Mouse (Mus musculus): ENCODE data around the gene Tsga13. TPM values are rescaled to one million over a fixed set of nuclear protein-coding genes. Genes with fewer than 3 reads are reported as not detected.

The Tsga13 gene
- not detected for total RNA-seq (2022)

DNA sequence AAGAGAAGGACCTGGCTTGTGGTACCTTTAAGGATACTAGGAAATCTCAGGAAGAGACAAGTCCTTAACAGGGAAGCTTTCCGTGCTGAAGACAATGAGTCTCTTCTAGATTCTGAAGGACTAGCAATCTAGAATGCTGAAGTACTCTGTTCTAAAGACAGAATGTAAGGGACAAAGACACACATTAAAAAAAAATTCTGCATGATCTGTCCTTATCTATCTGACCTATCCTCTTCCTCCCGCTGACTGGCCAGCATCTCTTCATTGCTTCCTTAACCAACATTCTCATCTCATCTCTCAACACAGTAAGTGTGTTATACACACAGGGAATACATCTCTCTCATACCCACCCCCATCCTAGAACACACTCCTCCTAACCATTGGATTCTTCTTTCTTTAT, at the start of gene Tsga13:
TSS of gene Tsga13 (minus strand) at position 101 of the 400 bp plus-strand sequence.
- no peak for DNase-seq (ENCODE audit: low spot score in 2 of 2)

DNA sequence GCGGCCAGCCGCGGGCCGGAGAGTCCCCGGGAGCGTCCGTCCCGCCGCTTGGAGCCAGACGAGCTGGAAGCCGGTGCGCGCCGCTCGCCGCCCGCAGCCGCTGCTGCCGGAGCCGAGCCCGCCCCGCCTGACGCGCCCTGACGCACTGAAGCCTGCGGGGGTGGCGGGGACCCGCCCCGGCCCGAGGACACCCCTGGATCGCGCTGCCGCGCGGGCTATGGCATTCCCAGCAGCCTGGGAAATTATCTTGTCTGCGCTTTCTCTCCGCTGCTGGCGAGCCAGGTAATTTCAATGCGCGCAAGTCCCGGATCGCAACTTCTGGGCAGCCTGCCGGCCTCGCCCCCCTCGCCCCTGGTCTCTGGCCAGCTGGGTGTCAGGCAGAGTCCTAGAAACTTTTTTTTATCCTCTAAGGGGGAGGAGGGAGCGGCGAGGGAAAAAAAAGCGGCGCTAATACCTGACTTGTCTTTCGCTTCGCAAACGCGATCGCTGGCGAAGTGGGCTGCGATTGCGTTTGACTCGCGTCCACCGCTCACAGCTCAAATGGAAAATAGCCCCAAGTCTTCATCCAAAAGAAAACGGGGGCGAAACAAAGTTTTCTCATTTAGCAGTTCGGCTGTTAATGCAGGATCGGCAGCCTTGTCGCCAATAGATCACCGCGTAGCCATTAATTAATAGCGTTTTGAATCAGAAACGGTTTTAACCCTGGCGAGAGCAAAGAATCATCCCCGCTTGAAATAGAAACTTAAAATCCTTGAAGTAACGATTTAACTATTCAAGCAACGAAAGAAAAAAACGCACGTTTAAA, 43.6 kb upstream of the Tsga13 start, which contains the start of gene Klf14:
TSS of gene Klf14 (minus strand) at position 343 of the 805 bp plus-strand sequence.
- DNase-seq (ENCODE audit: low spot score in 2 of 2), result no peak

DNA sequence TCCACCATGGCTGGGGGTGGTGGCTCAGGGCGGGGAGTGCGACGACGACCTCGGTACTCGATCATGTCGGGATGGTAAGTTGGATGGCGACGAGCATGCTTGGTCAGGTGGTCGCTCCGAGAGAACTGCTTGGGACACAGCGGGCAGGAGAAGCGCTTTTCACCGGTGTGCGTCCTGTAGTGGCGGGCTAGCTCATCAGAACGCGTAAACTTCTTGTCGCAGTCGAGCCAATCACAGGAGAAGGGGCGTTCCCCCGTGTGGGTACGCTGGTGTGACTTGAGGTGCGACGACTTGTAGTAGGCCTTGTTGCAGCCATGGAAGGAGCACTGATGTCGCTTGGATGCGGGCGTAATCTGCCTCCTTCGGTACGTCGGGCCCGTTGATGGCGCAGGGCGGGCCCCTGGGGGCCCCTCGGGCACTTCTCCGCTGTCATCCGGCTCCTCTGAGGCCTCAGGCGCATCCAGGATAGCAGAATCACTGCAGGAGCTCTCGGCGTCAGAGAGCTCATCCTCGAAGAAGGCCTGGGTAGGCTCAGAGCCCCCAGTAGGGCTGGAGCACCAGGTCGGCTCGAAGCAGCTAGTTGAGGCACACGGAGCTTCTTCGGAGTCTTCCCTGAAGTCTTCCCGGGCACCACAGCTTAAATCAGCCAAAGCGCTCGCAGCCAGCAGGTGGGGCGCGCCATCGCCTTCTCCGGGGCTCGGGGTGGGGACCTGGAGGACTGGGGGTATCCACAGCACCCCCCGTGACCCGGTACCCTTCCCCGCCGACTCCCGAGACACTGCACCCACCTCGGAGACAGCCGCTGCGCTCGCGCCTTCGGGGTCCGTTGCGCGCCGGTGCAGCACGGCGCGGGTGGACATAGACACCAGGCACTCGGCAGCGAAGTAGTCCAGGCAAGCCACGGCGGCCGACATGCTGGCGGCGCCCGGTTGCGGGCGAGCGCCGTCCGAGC, 42.7 kb upstream of the Tsga13 start:
- no peak for DNase-seq (ENCODE audit: low spot score in 2 of 2)

DNA sequence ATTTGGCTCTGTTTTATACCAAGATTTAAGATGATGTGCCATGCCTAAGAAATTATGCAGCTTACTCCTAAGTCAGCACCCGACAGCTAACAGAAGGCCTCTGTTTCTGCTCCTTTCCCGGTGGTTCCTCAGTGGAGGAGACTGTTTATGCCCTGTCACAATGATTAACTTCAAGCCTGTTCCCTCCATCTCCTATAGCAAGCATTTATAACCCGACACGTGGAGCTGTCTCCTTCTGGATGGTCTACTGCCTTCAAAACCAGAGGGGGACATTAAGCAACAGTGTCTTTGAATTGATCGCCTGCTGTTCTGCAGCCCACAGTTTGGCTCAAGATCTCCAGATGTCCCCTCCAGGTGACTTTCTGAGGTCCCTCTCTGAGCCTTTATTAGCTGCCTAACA, 23.9 kb upstream of the Tsga13 start:
- no peak for DNase-seq (ENCODE audit: low spot score in 2 of 2)

DNA sequence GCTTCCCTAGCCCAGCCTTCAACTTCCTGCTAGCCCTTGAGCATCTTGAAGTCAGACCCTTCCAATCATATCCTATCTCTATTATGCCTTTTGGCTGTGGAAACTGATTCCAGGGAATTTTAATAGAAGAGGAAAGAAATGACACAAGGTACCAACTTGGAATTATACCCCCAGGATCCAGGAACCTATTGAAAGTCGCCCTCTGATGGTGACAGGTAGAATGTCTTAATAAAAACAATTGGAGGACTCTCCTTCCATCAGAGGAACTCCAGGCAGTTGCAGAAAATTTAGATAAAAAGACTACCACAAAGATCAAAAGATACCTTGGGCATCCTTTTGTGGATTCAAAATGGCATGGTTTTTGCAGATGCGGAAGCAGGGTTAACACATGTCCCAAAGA, 7.4 kb upstream of the Tsga13 start:
- DNase-seq (ENCODE audit: low spot score in 2 of 2), result no peak

DNA sequence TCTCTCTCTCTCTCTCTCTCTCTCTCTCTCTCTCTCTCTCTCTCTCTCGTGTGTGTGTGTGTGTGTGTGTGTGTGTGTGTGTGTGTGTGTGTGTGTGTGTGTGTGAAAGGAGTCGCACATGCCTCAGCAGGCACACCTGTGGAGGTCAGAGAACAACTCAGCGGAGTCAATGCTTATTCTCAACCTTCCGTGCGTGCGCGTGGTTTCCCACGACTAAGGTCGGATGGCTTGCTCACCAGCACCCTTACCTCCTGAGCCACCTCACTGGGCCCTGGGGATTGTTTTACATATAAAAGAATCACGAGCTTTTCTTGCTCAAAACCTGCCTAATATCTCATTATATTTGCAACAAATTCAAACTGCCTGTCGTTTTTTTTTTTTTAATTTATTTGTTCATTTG, 6.5 kb upstream of the Tsga13 start:
- DNase-seq (ENCODE audit: low spot score in 2 of 2), result no peak

DNA sequence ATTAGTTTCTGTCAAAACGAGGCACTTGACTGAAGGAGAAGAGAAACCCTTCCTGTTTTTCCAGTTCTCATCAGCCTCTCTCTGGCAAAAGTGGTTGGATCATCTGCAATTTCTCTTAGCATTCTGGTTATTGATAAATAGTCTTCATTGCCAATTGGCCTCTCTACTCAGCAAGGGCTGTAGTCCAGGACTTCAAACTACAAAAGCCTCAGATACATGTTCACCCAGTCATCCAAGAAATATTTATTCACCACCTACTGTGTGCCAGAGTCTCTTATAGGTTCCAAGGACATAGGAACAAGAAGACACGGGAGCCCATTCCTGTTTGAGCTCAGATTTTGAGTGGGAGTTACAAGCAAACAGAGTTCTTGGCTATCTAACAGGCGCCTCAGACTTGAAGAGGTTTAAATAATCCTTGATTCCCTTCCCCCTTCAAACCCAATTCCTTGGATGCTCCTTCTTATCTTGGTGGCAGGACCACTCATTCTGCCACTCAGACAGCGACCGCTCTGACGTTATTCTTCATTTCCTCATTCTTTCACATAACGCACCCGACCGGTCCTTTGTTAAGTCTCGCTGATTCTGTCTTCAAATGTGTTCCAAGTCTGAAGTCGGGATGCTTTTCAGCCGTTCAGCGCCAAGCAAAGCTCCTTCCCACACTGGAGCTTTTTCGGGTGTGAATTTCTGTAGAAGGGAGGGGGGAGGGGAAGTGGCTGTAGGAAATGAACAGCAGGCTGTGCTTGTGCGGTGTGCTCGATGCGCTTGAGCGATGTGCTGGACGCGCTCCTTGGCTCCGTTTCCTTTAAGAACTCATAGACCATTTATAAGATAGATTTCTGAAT, 5.7 kb upstream of the Tsga13 start:
- DNase-seq (ENCODE audit: low spot score in 2 of 2), result peak in 1 of 2 experiments; percentile 24

DNA sequence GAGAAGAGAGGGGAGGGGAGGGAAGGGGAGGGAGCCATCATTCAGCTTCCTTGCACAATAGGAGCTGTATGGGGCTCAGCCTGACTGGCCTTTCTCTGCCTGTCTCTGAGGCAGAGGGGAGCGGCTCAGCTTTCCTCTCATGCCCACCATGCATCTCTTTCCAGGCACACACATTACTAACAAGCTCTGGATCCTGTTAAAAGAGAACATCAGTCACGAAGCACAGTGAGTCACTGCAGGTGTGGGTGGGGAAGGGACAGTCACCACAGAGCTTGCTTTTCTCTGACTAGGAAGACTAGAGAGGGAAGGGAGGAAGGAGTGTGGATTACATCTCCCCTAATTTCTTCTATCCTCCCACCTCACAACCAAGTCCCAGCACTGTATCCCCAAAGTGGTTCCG, 7.4 kb downstream of the Tsga13 start:
- DNase-seq (ENCODE audit: low spot score in 2 of 2), result peak; percentile 32 to 84

DNA sequence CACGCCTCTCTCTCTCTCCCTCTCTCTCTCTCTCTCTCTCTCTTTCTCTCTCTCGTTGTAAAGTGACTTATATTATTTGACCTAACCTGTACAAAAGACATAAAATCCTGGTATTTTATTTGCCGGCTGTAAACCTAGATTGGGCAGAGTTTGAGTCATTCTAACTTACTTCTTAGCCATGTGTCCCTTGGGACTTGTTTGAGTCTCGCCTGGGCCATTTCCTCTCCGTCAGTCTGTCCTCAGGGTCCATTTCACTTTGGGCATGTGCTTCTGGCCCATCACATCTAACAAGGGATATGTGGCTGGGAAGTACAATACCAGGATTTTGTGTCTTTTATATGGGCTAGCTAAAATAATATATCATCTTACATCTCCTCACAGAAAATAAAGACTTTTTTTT, 10.5 kb downstream of the Tsga13 start:
- no peak for DNase-seq (ENCODE audit: low spot score in 2 of 2)

DNA sequence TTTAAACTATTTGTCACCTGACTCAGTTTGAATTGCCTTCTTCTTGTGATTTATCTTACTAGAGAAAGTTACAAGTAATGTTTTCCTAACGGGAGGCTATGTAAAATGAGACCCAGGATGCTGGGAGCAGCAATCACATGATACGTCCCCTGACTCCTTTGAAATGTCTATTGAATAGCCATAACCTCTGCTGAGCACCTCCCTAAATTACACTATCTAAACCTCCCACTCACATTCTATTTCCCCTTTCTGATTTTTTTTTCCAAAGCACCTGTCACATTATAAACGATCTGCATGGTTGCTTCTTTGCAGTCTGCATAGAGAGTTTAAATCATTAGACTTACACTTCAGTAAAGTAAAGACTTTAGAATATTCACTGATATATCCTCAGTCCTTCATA, 11.3 kb downstream of the Tsga13 start:
- DNase-seq (ENCODE audit: low spot score in 2 of 2), result no peak

DNA sequence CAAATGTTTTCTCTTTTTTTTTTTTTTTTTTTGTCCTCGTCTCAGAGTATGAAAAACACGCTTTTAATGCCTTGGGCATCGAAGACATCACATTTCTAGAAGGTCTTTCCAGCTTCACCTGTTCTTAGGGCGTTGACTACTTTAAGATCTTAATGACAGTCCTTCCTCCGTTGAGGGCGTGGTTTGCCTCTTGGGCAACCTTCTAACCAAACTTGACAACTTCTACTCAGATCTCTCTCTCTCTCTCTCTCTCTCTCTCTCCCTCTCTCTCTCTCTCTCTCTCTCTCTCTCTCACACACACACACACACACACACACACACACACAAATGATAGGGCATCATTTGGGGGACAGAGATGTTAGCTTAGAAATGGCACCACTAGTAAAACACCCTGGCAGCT, 17.9 kb downstream of the Tsga13 start:
- DNase-seq (ENCODE audit: low spot score in 2 of 2), result no peak

DNA sequence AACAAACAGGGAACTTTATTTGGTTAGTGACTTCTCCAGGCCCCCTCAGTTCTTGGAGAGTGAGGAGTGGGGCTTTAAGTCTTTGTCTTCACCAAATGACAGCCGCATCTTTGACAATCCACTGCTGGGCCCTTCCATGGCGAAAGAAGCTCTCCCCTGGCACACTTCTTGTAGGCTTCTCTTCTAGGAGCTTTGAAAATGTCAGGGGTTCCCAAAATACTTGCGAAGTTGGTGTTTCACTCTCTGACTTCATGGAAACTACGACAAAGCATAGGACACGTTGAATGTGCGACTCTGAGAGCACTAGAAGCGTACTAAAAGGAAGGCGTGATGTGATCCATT, 18.4 kb downstream of the Tsga13 start:
- no peak for DNase-seq (ENCODE audit: low spot score in 2 of 2)

DNA sequence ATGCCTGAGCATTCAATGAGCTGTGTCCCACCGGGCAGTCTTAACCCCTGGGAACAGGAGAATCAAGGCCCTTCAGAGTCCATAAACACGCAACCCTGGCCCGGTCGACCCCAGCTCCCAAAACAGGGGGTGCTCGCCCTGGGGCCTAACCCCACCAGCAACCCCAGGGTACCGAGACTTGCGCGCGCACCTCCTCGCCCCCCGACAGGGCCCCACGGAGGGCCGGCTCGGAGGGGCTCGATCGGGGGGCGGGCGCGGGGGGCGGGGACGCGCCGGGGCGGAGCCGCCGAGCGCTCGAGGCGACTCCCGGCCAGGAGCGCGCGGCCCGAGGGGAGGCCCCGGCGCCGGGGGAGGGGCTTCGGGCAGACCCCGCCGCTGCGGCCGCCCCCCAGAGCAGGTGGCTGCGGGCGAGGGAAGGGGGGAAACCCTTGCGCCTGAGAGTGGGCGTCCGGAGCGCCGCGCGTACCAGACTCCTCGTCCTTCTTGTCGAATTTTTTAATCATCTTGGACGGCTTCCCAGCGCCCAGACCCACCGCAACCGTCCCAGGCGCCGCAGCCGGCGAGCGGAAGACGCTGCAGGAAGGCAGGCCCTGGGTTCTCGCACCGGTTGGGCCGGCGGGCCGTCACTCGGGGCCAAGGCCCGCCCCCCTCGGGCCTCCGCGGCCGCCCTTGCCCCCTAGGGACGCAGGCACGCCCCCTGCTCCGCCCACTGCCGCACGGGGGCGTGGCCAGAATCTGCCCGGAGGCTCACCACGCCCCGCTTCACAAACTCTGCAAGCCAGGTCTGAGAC, 19.0 kb downstream of the Tsga13 start, which contains the start of gene Copg2:
TSS of gene Copg2 (minus strand) at position 600 of the 791 bp plus-strand sequence.
- peak; percentile 92 to 93 for DNase-seq (ENCODE audit: low spot score in 2 of 2)

DNA sequence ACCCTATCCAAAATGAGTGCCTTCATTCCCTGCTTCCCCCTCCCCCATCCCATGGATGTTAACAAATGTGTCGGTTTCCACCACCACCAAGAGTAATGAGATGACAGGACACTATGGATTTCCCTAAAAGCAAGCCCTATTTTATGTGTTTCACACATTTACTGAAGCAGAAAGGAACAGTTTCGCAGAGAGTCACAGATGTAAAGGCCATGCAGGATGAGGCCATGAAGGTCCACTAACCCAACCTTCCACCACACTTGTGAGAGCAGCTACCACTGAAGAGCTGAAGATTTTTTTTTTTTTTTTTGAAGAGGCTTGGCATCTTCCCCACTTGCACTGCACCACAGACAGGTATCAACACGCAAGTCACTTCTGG, 19.6 kb downstream of the Tsga13 start:
- no peak for DNase-seq (ENCODE audit: low spot score in 2 of 2)

DNA sequence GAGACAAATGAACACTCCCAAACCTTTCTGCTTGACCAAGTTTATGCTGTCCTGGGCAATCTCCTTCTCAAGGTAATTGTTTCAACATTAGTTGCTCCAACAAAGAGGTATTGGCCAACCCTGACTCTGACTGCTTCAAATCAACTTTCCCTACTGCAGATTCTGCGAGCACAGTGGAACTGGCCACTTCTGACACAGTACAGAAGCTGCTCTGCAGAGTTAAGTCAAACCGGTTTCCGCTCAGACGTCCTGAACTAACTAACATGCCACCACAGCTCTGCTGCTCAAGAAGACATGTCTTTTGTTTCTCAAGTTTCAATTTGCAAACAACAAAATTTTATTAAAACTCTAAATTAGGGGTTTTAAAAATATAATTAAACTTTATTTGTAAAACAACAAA, 22.3 kb downstream of the Tsga13 start:
- DNase-seq (ENCODE audit: low spot score in 2 of 2), result no peak

DNA sequence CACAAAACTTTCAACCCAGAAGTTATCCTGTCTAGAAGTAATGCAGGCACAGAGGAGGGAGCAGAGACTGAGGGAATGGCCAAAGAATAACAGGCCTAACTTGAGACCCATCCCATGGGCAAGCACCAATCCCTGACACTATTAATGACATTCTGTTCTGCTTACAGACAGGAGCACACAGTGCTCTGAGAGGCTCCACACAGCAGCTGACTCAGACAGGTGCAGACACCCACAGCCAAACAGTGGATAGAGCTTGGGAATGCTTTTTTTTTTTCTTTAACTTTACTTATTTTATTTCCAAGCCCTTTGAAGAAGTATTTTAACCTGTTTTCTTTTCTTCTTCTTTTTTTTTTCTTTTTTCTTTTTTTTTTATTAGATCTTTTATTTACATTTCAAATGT, 23.6 kb downstream of the Tsga13 start:
- DNase-seq (ENCODE audit: low spot score in 2 of 2), result no peak

DNA sequence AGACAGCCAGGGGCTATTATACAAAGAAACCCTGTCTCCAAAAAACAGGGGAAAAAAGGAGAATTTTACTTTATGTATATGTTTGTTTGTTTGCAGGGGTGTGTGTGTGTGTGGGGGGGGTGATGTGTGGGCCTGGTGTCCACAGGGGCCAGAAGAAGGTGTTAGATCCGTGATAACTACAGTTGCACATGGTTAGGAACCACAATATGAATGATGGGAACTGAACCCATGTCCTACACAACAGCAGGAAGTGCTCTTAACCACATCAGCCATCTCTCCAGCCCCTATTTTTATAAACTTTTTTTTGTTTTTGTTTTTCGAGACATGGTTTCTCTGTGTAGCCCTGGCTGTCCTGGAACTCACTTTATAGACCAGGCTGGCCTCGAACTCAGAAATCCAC, 30.5 kb downstream of the Tsga13 start:
- DNase-seq (ENCODE audit: low spot score in 2 of 2), result no peak

DNA sequence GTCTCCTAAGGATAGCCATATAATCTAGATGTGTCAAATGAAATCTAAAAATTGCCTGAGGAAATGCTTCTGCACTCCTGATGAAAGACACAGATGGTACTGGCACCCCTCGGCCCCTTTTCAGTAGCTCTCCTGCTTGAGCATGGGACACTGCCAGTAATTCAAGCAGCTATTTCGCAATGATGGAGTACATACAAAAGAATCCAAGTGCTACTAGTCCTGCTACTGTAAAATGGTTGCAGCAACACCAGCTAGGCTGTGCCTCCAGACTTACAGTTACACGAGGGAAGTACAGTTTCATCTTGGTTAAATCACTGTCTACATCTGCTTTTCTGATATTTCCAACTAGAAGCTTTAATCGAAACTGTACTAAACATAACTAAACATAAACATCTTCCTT, 31.9 kb downstream of the Tsga13 start:
- DNase-seq (ENCODE audit: low spot score in 2 of 2), result no peak

DNA sequence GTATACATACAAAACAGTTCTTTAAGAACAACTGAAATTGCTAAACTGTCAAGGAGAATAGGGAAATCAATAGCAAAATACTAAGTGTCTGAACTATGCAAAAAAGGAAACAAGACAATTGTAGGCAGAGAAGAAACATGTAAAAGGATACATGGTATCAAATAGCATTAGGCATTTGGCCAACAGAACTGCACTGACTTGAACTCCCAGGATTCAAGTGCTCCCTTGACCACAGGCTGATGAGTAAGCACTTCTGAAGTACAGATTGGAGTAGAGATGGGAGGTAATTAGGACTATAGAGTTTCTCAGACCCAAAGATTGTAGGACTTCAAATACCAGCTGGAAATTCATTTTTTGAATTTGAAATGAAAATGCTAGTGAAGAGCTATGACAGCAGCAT, 38.7 kb downstream of the Tsga13 start:
- DNase-seq (ENCODE audit: low spot score in 2 of 2), result no peak

DNA sequence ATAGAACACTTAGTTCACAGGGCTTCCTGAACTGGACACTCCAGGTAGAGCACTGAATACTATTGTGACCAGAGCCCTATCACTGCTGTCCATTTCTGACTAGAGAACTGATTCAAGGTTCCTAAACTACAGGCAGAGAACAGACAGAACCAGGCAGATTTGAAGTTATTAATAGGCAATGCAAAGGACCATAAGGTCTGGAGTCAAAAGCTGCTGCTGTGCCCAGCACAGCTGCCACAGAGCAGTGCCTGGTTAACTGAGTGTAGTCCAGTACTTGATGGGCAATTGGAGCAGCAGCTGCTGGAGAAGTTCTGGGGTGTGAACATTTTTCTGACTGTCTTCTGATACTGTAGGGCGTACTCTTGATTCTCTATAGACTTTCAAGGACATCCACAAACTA, 48.9 kb downstream of the Tsga13 start:
- DNase-seq (ENCODE audit: low spot score in 2 of 2), result no peak
